Mouse (Mus musculus) adrenal gland, adult 18-20 months (tissue): Measurements from ENCODE around the gene Klf2. TPM values are rescaled to one million over a fixed set of nuclear protein-coding genes. Genes with fewer than 3 reads are reported as not detected.

Source experiments
- DNase-seq, 2 experiments: peaks; one replicate each; pipeline ENCODE4 v3.0.0; 2021 to 2022; ENCODE audit warnings: low spot score in 2 of 2
- total RNA-seq, 2 experiments: library from RNA; stranded (reverse); gene quantifications; 1 replicate in 1 of 2; 2 replicates in 1 of 2; pipeline ENCODE4 v1.2.3; 2021

The Klf2 gene
- total RNA-seq, 2 experiments from 2014 or later = 44.4 to 68.3 TPM

DNA sequence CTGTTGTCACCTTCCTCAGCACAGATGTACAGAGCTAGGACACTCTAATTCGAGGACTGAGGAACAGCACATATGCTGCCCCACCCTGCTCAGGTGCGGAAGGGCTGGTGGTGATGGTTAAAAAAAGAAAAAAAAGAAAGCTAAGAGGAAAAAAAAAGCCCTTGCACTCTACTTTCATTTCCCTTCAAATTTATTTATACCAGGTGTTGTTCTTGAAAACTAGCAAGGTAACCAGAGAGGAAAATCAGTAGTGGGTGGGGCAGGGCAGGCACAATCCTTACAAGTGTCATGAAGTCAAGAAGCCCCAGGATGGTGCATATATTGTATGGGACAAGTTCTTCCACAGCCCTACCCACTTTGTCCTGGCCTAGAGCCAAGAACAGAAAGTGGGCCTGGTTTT is 46.2 kb downstream of the Klf2 start:
- DNase-seq = no peak

GRCm38 (mm10) chr8:72365826-72366225 is 47.0 kb downstream of the Klf2 start:
- peak; percentile 72 to 81 for DNase-seq

GRCm38 (mm10) chr8:72366435-72366834 is 47.6 kb downstream of the Klf2 start:
- DNase-seq = no peak

Other genes with a start within 250 kb of the Klf2 start
- gene Olfr373, start 235.9 kb upstream of the Klf2 start, total RNA-seq = not detected
- gene Olfr374, start 212.0 kb upstream of the Klf2 start, total RNA-seq = not detected
- 100 to 1,000 TPM; 210 to 289 TPM for gene Tpm4, start 184.1 kb upstream of the Klf2 start, total RNA-seq
- gene Rab8a, start 157.8 kb upstream of the Klf2 start, total RNA-seq = 10 to 100 TPM; 51.2 to 69.1 TPM
- not detected for gene Hsh2d, start 129.4 kb upstream of the Klf2 start, total RNA-seq
- not detected for gene Cib3, start 106.2 kb upstream of the Klf2 start, total RNA-seq
- not detected for gene Gm11034, start 105.4 kb upstream of the Klf2 start, total RNA-seq
- gene Fam32a, start 99.3 kb upstream of the Klf2 start, total RNA-seq = 10 to 100 TPM; 48.6 to 71.9 TPM
- gene Ap1m1, start 79.0 kb upstream of the Klf2 start, total RNA-seq = 10 to 100 TPM; 52.6 to 55.4 TPM
- gene Gm10282, start 13.8 kb upstream of the Klf2 start, total RNA-seq = 10 to 100 TPM in 1 of 2 experiments, 1 to 10 TPM in 1; 4.1 to 11.3 TPM
- 10 to 100 TPM; 48.5 to 54.1 TPM for gene Eps15l1, start 102.4 kb downstream of the Klf2 start, total RNA-seq
- 1 to 10 TPM; 3.9 to 5.3 TPM for gene Calr3, start 124.8 kb downstream of the Klf2 start, total RNA-seq
- 10 to 100 TPM in 1 of 2 experiments, 1 to 10 TPM in 1; 6.6 to 10.5 TPM for gene 1700030K09Rik, start 124.8 kb downstream of the Klf2 start, total RNA-seq
- 10 to 100 TPM; 61.8 to 62.5 TPM for gene Cherp, start 156.2 kb downstream of the Klf2 start, total RNA-seq
- gene Slc35e1, start 173.6 kb downstream of the Klf2 start, total RNA-seq = 10 to 100 TPM; 39.9 to 41.5 TPM
- gene Med26, start 229.2 kb downstream of the Klf2 start, total RNA-seq = 10 to 100 TPM in 1 of 2 experiments, 1 to 10 TPM in 1; 9.2 to 10.3 TPM